Mouse (Mus musculus): Measurements from ENCODE around the gene Zfp207.

- TF ChIP-seq CTCF (IDR thresholded peaks at IDR 0.05; ENCODE audit: low read depth) = no peak
- TF ChIP-seq EP300 (optimal IDR thresholded peaks at IDR 0.05) = no peak
Measured at GRCm38 (mm10) chr11:80410377-80410776, 27.3 kb downstream of the Zfp207 start.

Data from stomach, postnatal 0 days (tissue).